Mouse (Mus musculus) ZHBTc4 (cell line): ENCODE results near the gene Srsf7.

Experiments
- DNase-seq: peaks from one replicate; pipeline ENCODE4 v3.0.0-alpha.2; 2011; ENCODE audit warnings: low read depth, low spot score

Srsf7 gene

DNA sequence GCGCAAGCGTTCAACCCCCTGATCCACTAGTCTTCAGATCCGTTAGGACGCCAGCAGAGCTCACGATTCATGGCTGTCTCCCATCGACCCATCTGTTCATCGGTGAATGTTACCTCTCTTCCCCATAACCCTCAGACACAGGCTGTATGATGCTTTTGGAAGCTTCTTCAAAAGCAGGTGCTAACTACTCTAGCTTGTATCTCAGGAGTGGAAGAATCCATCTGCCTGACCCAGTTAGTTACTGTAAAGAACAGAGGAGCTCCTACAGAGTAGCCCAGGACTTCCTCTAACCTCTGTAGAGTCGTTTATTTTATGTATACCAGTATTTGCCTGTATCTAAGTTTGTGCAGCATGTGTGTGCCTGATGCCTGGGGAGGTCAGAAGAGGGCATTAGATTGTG is 50.2 kb downstream of the Srsf7 start:
- no peak for DNase-seq

DNA sequence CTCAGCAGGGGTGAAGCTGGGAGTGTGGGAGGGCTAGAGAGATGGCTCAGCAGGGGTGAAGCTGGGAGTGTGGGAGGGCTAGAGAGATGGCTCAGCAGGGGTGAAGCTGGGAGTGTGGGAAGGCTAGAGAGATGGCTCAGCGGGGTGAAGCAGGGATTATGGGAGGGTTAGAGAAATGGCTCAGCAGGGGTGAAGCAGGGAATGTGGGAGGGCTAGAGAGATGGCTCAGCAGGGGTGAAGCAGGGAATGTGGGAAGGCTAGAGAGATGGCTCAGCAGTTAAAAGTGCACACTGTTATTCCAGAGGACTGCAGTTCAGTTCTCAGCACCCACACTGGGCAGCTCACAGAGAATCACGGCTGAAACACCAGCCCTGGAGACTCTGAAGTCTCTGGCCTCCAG is 53.5 kb downstream of the Srsf7 start:
- peak; percentile 56 for DNase-seq

DNA sequence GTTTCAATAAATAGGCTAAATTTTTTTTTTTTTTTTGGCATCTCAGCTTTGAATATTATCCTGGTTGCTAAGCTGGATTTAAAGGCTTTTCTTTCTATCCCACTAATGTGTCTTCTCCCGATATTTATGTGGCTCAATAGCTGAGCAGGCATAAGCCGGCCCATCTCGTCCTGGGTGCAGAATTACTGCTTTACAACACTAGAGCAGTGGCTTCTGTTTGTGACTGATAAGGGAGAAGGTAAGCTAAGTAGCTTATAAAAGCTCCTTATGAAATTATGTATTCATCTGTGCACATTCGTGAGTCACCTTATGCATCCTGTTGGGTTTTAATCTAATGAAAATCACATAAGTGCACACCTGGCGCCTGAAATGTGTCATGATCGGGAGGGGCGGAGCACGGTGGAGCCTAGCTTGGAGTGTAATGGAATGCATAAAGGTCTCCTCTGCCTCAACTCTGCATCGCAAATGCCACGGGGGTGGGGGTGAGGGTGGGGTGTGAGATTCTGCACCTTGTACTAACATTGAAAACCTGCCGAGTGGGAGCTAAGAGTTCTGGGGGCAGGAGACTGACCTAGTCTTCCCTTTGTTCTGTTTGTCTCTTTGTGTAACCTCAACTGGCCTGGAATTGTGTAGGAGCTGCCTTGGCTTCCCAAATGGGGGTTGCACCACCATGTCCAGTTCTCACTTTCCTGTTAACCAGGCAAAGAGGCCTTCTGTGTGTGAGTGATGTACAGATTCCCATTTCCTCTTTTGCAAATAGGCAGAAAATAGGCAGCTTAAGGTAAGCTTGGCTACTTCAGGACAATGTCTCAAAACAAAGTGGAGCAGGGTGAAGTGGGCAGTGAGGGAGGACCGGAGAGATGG is 54.1 kb downstream of the Srsf7 start:
- no peak for DNase-seq

DNA sequence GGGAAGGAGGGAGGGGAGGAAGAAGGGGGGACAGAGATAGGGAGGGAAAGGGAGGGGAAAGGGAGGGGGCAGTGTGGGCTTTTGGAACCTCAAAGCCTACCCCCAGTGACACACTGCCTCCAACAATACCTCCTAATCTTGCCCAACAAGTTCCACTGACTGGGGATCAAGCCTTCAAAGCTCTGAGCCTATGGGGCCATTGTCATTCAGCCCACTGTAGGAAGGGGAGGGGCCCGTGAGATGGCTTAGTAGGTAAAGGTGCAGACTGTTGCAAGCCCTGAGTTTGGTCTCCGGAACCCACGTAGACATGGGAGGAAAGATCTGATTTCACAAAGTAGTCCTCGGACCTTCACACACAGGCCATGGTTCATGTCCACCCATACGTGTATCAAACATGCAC is 55.8 kb downstream of the Srsf7 start:
- peak; percentile 66 for DNase-seq
